Mouse (Mus musculus) lung, postnatal 0 days (tissue): ENCODE results near the gene Ppfia1.

Experiments
- CTCF ChIP-seq: IDR thresholded peaks from 2 replicates; pipeline ENCODE4 v1.5.1; 2016; ENCODE audit warnings: antibody characterized with exemption, mild to moderate bottlenecking
- EP300 ChIP-seq: IDR thresholded peaks from 2 replicates; pipeline ENCODE4 v1.6.1; 2016; ENCODE audit warnings: antibody characterized with exemption, mild to moderate bottlenecking, control low read depth

DNA sequence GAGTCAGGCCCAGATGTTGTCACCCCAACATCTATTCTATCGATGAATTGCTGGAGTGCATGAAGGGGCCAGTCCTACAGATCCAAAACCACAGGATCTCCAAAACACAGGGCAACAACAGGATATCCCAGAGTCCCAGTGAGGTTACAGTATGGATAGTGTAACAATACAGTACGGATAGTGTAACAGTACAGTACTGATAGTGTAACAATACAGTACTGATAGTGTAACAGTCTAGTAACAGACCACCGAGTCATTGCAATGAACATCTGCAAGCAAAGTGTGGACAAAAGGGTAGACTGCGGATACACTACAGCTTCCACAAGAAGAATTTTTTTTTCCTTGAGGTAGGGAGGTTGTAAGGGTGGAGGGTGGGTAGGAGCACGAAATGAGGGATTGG is 12.2 kb downstream of the Ppfia1 start:
- no peak for TF ChIP-seq CTCF
- no peak for TF ChIP-seq EP300
